ENCODE assay signal across 16 mouse cellular contexts in genomic region chr9:105130331-105130730, GRCm38 (mm10). TPM values are rescaled to one million over a fixed set of nuclear protein-coding genes. Genes with fewer than 3 reads are reported as not detected.
DNase-seq lines count a peak whose midpoint lies in the region; ATAC-seq and TF ChIP-seq lines count a peak whose summit lies in the region.
"Had no signal": no experiment of that assay in that cellular context is flagged by ENCODE, and none has a peak within 500 bp of the region (broad histone marks: within the 10 kb centered on the region; RNA-seq: fewer than 3 reads in every experiment).

No protein-coding gene starts in this region.

- H3K9ac ChIP-seq in heart, embryonic 13.5 days, result no peak overlapping the region
- 0 out of 2 replicates have a peak overlapping the region, but pooled peaks have one; percentile 22 for H3K9ac ChIP-seq in intestine, postnatal 0 days (ENCODE audit: low read depth, low read length)
- no peak overlapping the region for H3K9ac ChIP-seq in midbrain, embryonic 15.5 days

- no peak for TF ChIP-seq POLR2A in bone marrow macrophage, adult 2 months (IDR thresholded peaks at IDR 0.05; ENCODE audit: borderline replicate concordance, low read depth, low read length)

- no peaks in the 10 kb centered on the region for H3K27me3 ChIP-seq in heart, embryonic 13.5 days (replicated peaks)
- H3K27me3 ChIP-seq in intestine, postnatal 0 days (replicated peaks; ENCODE audit: control insufficient read depth, insufficient read depth, low read length), result no peaks in the 10 kb centered on the region
- H3K27me3 ChIP-seq in midbrain, embryonic 15.5 days (replicated peaks), result no peaks in the 10 kb centered on the region
- H3K27me3 ChIP-seq: limb, embryonic 12.5 days; Patski had no signal

- intact Hi-C loops in left cerebral cortex, adult 2 months (cut with DNase I), result loop anchor here (2.0 kb wide), 1 partner anchor 78 kb away; the partner anchor contains the start of gene Mrpl3

- WGBS in heart, embryonic 13.5 days, result 89% methylated on average over 8 of the region's 8 CpGs
- 96% methylated on average over 8 of the region's 8 CpGs for WGBS in intestine, postnatal 0 days
- 94% methylated on average over 8 of the region's 8 CpGs for WGBS in midbrain, embryonic 15.5 days

- H3K4me1 ChIP-seq in heart, embryonic 13.5 days, result peaks cover 14% of the 10 kb centered on the region
- peaks cover 18% of the 10 kb centered on the region for H3K4me1 ChIP-seq in bone marrow macrophage, adult 2 months (ENCODE audit: control insufficient read depth, insufficient read depth, low read length)
- H3K4me1 ChIP-seq in intestine, postnatal 0 days (replicated peaks; ENCODE audit: control insufficient read depth, insufficient read depth, low read length), result 0 out of 2 replicates have a peak, but pooled peaks cover 9% of the 10 kb centered on the region
- H3K4me1 ChIP-seq in midbrain, embryonic 15.5 days, result peaks cover 21% of the 10 kb centered on the region

- no peak overlapping the region for H3K27ac ChIP-seq in heart, embryonic 13.5 days (replicated peaks)
- no peak overlapping the region for H3K27ac ChIP-seq in bone marrow macrophage, adult 2 months (ENCODE audit: insufficient read depth, low read depth, low read length)
- no peak overlapping the region for H3K27ac ChIP-seq in intestine, postnatal 0 days (ENCODE audit: low read depth, low read length)
- no peak overlapping the region for H3K27ac ChIP-seq in midbrain, embryonic 15.5 days
- no peak overlapping the region for H3K27ac ChIP-seq in left cerebral cortex, adult 2 months

- no peak for TF ChIP-seq CTCF in bone marrow macrophage, adult 2 months (IDR thresholded peaks at IDR 0.05; ENCODE audit: low read depth, low read length)
- no peak for TF ChIP-seq CTCF in intestine, postnatal 0 days (IDR thresholded peaks at IDR 0.05; ENCODE audit: low read depth)
- no peak for TF ChIP-seq CTCF in left cerebral cortex, adult 2 months (IDR thresholded peaks at IDR 0.05)

- H3K4me3 ChIP-seq in heart, embryonic 13.5 days, result 0 out of 2 replicates have a peak overlapping the region, but pooled peaks have one; percentile 75
- H3K4me3 ChIP-seq in bone marrow macrophage, adult 2 months (ENCODE audit: insufficient read depth, low read length), result peak overlapping the region; percentile 87
- no peak overlapping the region for H3K4me3 ChIP-seq in intestine, postnatal 0 days (ENCODE audit: low read depth, low read length)
- no peak overlapping the region for H3K4me3 ChIP-seq in midbrain, embryonic 15.5 days
- no peak overlapping the region for H3K4me3 ChIP-seq in left cerebral cortex, adult 2 months

- H3K9me3 ChIP-seq in heart, embryonic 13.5 days, result no peaks in the 10 kb centered on the region
- H3K9me3 ChIP-seq in intestine, postnatal 0 days (ENCODE audit: control insufficient read depth), result no peaks in the 10 kb centered on the region
- no peaks in the 10 kb centered on the region for H3K9me3 ChIP-seq in midbrain, embryonic 15.5 days
- H3K9me3 ChIP-seq: limb, embryonic 12.5 days had no signal

- no peak for DNase-seq in heart, postnatal 4 days
- no peak for DNase-seq in ovary, adult 18-20 months (ENCODE audit: low spot score)
- no peak for DNase-seq in left cerebral cortex, adult 2 months (ENCODE audit: extremely low spot score in 1 of 2, low spot score in 2 of 2)
- no peak for DNase-seq in gastrocnemius, adult 18-20 months (ENCODE audit: low spot score)
- DNase-seq: adrenal gland, adult 8-10 months; heart, postnatal 14 days had no signal

- no peaks in the 10 kb centered on the region for H3K36me3 ChIP-seq in heart, embryonic 13.5 days
- no peaks in the 10 kb centered on the region; the same call in 1 of the 2 replicates for H3K36me3 ChIP-seq in intestine, postnatal 0 days (ENCODE audit: control insufficient read depth, insufficient read depth)
- H3K36me3 ChIP-seq in midbrain, embryonic 15.5 days (replicated peaks), result no peaks in the 10 kb centered on the region
- H3K36me3 ChIP-seq: limb, embryonic 12.5 days had no signal

- H3K4me2 ChIP-seq in heart, embryonic 13.5 days, result peak overlapping the region; percentile 94
- H3K4me2 ChIP-seq in intestine, postnatal 0 days (replicated peaks; ENCODE audit: low read depth), result peak overlapping the region; percentile 91
- H3K4me2 ChIP-seq in midbrain, embryonic 15.5 days, result peak overlapping the region; percentile 66; the same call in 1 of the 2 replicates

- ATAC-seq in heart, embryonic 13.5 days (ENCODE audit: extremely low read depth, insufficient number of reproducible peaks, low FRiP score, low TSS enrichment), result no peak
- ATAC-seq in intestine, postnatal 0 days, result no peak
- ATAC-seq in midbrain, embryonic 15.5 days (replicated peaks), result 0 out of 2 replicates have a peak, but pooled peaks have one; percentile 6
- ATAC-seq: Patski had no signal

RNA-seq across cellular contexts. Expression of gene Nudt16, which starts 1.3 kb away (rescaled TPM):
- 8.9 and 9.5 TPM in 2 replicates for polyA plus RNA-seq in heart, embryonic 13.5 days (2015; fragmentation: Nextera tagmentation; extraction: Ambion mirVana)
- total RNA-seq in heart, postnatal 4 days (2021), result 1 to 10 TPM; 6.0 to 7.2 TPM
- 16.1 and 16.8 TPM in 2 replicates for polyA plus RNA-seq in bone marrow macrophage, adult 2 months (2012; ENCODE audit: insufficient read depth, insufficient read length, missing spikeins)
- 31.3 and 35.8 TPM in 2 replicates for polyA plus RNA-seq in intestine, postnatal 0 days (2015; fragmentation: Nextera tagmentation; extraction: Ambion mirVana)
- 30.7 and 31.5 TPM in 2 replicates for polyA plus RNA-seq in midbrain, embryonic 15.5 days (2015; fragmentation: Nextera tagmentation; extraction: Ambion mirVana)
- total RNA-seq in left cerebral cortex, adult 2 months (2021), result 10 to 100 TPM; 15.5 to 17.7 TPM
- 1 to 10 TPM; 6.2 TPM for total RNA-seq in gastrocnemius, adult 18-20 months (2021)

RNA-seq across cellular contexts. Expression of gene 1700080E11Rik, which starts 14.6 kb away (rescaled TPM):
- not detected in 2 replicates for polyA plus RNA-seq in heart, embryonic 13.5 days (2015; fragmentation: Nextera tagmentation; extraction: Ambion mirVana)
- total RNA-seq in heart, postnatal 4 days (2021), result not detected
- polyA plus RNA-seq in bone marrow macrophage, adult 2 months (2012; ENCODE audit: insufficient read depth, insufficient read length, missing spikeins), result not detected in 2 replicates
- polyA plus RNA-seq in intestine, postnatal 0 days (2015; fragmentation: Nextera tagmentation; extraction: Ambion mirVana), result not detected in 2 replicates
- not detected in 2 replicates for polyA plus RNA-seq in midbrain, embryonic 15.5 days (2015; fragmentation: Nextera tagmentation; extraction: Ambion mirVana)
- total RNA-seq in left cerebral cortex, adult 2 months (2021), result not detected
- not detected for total RNA-seq in gastrocnemius, adult 18-20 months (2021)
- total RNA-seq: adrenal gland, adult 8-10 months; gastrocnemius, adult 8-10 months; heart, postnatal 14 days; layer of hippocampus, postnatal 10 days had no signal
- polyA plus RNA-seq: cortical plate, adult 2 months; kidney, postnatal 0 days; limb, embryonic 12.5 days; Patski had no signal

Comparison
In these comparisons a context has a peak if more than half of its experiments do, and no peak if none do; other contexts are left out.
1. H3K4me3 ChIP-seq: peak in heart, embryonic 13.5 days (single experiment) and bone marrow macrophage, adult 2 months (single experiment); none in intestine, postnatal 0 days (single experiment), midbrain, embryonic 15.5 days (single experiment) and left cerebral cortex, adult 2 months (single experiment).
2. Peak in every context shown above with its lines, with median percentiles within 50 percentile points of each other: H3K4me2 ChIP-seq.